Mouse (Mus musculus) embryonic facial prominence, embryonic 15.5 days (tissue): ENCODE measurements at regions not wholly inside any gene's neighbourhood (a gene's known extent, or its start where the extent isn't known, plus 50 kb on each side); places are given as distances from the start of the nearest gene placed in this dataset.

ENCODE experiments used
- ATAC-seq: fragments of 200-750 bp; cut with Nextera tagmentation; 2 replicates; pipeline ENCODE4 v1.8.0; 2017; ENCODE audit warnings: low read depth, moderate TSS enrichment; ENCODE audit not compliant: insufficient number of reproducible peaks, low FRiP score, low TSS enrichment
- H3K27ac ChIP-seq: fragments of 300-500 bp; sonication (generic); replicated peaks from 2 replicates; pipeline ENCODE4 v1.5.1; 2015; ENCODE audit warnings: mild to moderate bottlenecking, inconsistent platforms
- H3K27me3 ChIP-seq: fragments of 300-500 bp; sonication (generic); 2 replicates; pipeline ENCODE4 v1.6.1; 2015; ENCODE audit warnings: inconsistent platforms
- H3K36me3 ChIP-seq: fragments of 300-500 bp; sonication (generic); 2 replicates; pipeline ENCODE4 v1.6.1; 2015; ENCODE audit warnings: mild to moderate bottlenecking, inconsistent platforms
- H3K4me1 ChIP-seq: fragments of 300-500 bp; sonication (generic); 2 replicates; pipeline ENCODE4 v1.6.1; 2015; ENCODE audit warnings: inconsistent platforms
- H3K4me2 ChIP-seq: fragments of 300-500 bp; sonication (generic); replicated peaks from 2 replicates; pipeline ENCODE4 v1.6.1; 2015; ENCODE audit warnings: mild to moderate bottlenecking, inconsistent platforms
- H3K4me3 ChIP-seq: fragments of 300-500 bp; sonication (generic); replicated peaks from 2 replicates; pipeline ENCODE4 v1.5.1; 2015; ENCODE audit warnings: mild to moderate bottlenecking, inconsistent platforms
- H3K9ac ChIP-seq: fragments of 300-500 bp; sonication (generic); 2 replicates; pipeline ENCODE4 v1.6.1; 2015; ENCODE audit warnings: inconsistent platforms
- H3K9me3 ChIP-seq: fragments of 300-500 bp; sonication (generic); replicated peaks from 2 replicates; pipeline ENCODE4 v1.6.1; 2016; ENCODE audit warnings: inconsistent platforms
- WGBS: fragments of 180-500 bp; shearing (Covaris S2); methylation state at CpG from one replicate; pipeline ENCODE4 v1.1.7; 2015; 5-methylcytosine and 5-hydroxymethylcytosine counted together

GRCm38 (mm10) chr2:27812946-27813345 lies 73.3 kb upstream of the Col5a1 start:
- Histone ChIP-seq H3K4me2 (no peak overlapping the region), H3K4me3 (no peak overlapping the region), H3K9ac (no peak overlapping the region), H3K4me1 (peaks cover 18% of the 10 kb centered on the region), H3K27ac (peak overlapping the region; percentile 72), H3K36me3 (no peaks in the 10 kb centered on the region), H3K9me3 (no peaks in the 10 kb centered on the region), H3K27me3 (no peaks in the 10 kb centered on the region)
- no peak for ATAC-seq
- 34% methylated on average over 3 of the region's 3 CpGs for WGBS

GRCm38 (mm10) chr2:27813370-27813769 lies 72.9 kb upstream of the Col5a1 start:
- Histone ChIP-seq H3K4me3 (no peak overlapping the region), H3K9ac (no peak overlapping the region), H3K36me3 (no peaks in the 10 kb centered on the region), H3K27ac (peak overlapping the region; percentile 72), H3K4me2 (no peak overlapping the region), H3K4me1 (peaks cover 18% of the 10 kb centered on the region), H3K9me3 (no peaks in the 10 kb centered on the region), H3K27me3 (no peaks in the 10 kb centered on the region)
- WGBS = 16% methylated on average over 6 of the region's 6 CpGs
- peak; percentile 82 for ATAC-seq

DNA sequence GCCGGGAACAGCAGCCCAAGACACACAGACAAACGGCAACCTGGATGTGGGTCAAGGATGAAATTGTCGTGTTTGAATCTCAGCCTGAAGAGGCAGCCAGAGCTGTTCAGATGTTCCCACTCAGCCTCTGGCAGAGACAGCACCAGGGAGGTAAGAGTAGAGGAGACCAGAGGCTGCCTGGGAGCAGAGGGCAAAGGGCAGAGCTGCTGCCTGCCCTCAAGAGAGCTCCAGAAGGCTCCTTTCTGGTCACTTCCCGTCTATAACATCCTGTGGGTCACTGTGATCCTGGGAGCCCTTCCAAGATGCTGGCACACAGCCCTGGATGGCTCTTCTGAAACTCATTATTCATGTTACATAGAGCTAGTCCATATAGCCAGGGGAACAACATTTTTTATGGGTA lies 67.6 kb upstream of the Col5a1 start:
- H3K4me1 ChIP-seq = peaks cover 17% of the 10 kb centered on the region
- no peaks in the 10 kb centered on the region for H3K9me3 ChIP-seq
- no peak for ATAC-seq
- H3K9ac ChIP-seq = no peak overlapping the region
- H3K27ac ChIP-seq = peak overlapping the region; percentile 77
- WGBS = 29% methylated on average over 4 of the region's 4 CpGs
- H3K36me3 ChIP-seq = no peaks in the 10 kb centered on the region
- H3K4me3 ChIP-seq = no peak overlapping the region
- H3K4me2 ChIP-seq = no peak overlapping the region
- no peaks in the 10 kb centered on the region for H3K27me3 ChIP-seq

DNA sequence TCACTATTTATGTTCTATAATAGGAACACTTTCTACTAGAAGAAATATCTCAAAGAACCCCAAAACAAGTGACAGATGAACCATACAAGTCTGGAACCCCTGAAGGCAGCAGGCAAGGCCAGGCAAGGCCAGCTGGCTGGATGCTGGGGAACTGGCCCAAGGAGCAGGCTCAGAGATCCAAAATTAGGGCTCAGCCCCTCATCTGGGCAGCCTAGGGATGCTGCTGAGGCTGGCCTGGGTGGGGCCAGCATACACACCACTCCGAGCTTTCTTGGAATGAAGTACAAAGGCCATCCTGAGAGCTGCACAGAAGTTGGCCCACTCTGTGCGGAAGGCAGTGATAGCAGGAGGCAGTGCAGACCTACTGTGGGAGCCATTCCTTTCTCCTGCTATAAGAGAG lies 59.4 kb upstream of the Col5a1 start:
- Histone ChIP-seq H3K27me3 (no peaks in the 10 kb centered on the region), H3K9me3 (no peaks in the 10 kb centered on the region), H3K9ac (no peak overlapping the region), H3K27ac (0 out of 2 replicates have a peak overlapping the region, but pooled peaks have one; percentile 44), H3K4me3 (no peak overlapping the region), H3K36me3 (no peaks in the 10 kb centered on the region), H3K4me2 (no peak overlapping the region), H3K4me1 (peaks cover 18% of the 10 kb centered on the region; the same call in 1 of the 2 replicates)
- ATAC-seq = no peak
- WGBS = 72% methylated on average over 2 of the region's 2 CpGs

GRCm38 (mm10) chr2:27827582-27827981 lies 58.6 kb upstream of the Col5a1 start:
- H3K4me3 ChIP-seq = no peak overlapping the region
- no peaks in the 10 kb centered on the region for H3K36me3 ChIP-seq
- 87% methylated on average over 5 of the region's 5 CpGs for WGBS
- ATAC-seq = no peak
- no peaks in the 10 kb centered on the region for H3K9me3 ChIP-seq
- no peak overlapping the region for H3K9ac ChIP-seq
- no peak overlapping the region for H3K27ac ChIP-seq
- H3K27me3 ChIP-seq = no peaks in the 10 kb centered on the region
- H3K4me2 ChIP-seq = no peak overlapping the region
- peaks cover 18% of the 10 kb centered on the region; the same call in 1 of the 2 replicates for H3K4me1 ChIP-seq

- no peaks in the 10 kb centered on the region for H3K27me3 ChIP-seq
- WGBS = 68% methylated on average over 6 of the region's 6 CpGs
- no peak for ATAC-seq
- H3K27ac ChIP-seq = no peak overlapping the region
- no peak overlapping the region for H3K9ac ChIP-seq
- no peaks in the 10 kb centered on the region for H3K36me3 ChIP-seq
- H3K4me2 ChIP-seq = no peak overlapping the region
- no peaks in the 10 kb centered on the region for H3K9me3 ChIP-seq
- H3K4me3 ChIP-seq = no peak overlapping the region
- peaks cover 18% of the 10 kb centered on the region; the same call in 1 of the 2 replicates for H3K4me1 ChIP-seq
Observed at GRCm38 (mm10) chr2:27828237-27828636, 58.0 kb upstream of the Col5a1 start.

DNA sequence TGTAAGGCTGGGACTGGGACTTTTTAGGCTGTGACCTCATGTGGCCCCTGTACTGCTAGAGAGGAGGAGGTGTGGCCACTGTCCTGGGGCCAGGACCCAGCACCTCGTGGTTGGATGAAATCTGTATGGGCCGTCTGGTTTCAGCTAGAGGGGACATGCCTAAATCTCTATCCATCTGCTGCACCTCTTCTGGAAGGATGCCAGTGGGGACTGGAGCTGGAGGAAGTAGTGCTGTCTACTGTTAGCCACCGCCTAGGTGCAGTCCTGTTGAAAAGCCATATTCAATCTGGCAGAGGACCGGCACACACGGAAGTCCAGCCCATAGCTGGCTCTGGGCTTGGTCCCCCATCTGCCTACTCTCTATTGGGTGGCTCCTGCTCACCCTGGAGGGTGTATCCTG lies 56.7 kb upstream of the Col5a1 start:
- Histone ChIP-seq H3K27me3 (no peaks in the 10 kb centered on the region), H3K4me2 (no peak overlapping the region), H3K27ac (no peak overlapping the region), H3K4me1 (peaks cover 26% of the 10 kb centered on the region), H3K9me3 (no peaks in the 10 kb centered on the region), H3K9ac (no peak overlapping the region), H3K36me3 (no peaks in the 10 kb centered on the region), H3K4me3 (no peak overlapping the region)
- 55% methylated on average over 5 of the region's 5 CpGs for WGBS
- 0 out of 2 replicates have a peak, but pooled peaks have one; percentile 11 for ATAC-seq

GRCm38 (mm10) chr2:27834971-27835370 lies 51.3 kb upstream of the Col5a1 start:
- 69% methylated on average over 4 of the region's 4 CpGs for WGBS
- H3K27ac ChIP-seq = peak overlapping the region; percentile 90
- H3K27me3 ChIP-seq = no peaks in the 10 kb centered on the region
- no peaks in the 10 kb centered on the region for H3K36me3 ChIP-seq
- ATAC-seq = no peak
- no peaks in the 10 kb centered on the region for H3K9me3 ChIP-seq
- H3K4me2 ChIP-seq = no peak overlapping the region
- H3K4me1 ChIP-seq = peaks cover 36% of the 10 kb centered on the region
- H3K4me3 ChIP-seq = no peak overlapping the region
- no peak overlapping the region for H3K9ac ChIP-seq

DNA sequence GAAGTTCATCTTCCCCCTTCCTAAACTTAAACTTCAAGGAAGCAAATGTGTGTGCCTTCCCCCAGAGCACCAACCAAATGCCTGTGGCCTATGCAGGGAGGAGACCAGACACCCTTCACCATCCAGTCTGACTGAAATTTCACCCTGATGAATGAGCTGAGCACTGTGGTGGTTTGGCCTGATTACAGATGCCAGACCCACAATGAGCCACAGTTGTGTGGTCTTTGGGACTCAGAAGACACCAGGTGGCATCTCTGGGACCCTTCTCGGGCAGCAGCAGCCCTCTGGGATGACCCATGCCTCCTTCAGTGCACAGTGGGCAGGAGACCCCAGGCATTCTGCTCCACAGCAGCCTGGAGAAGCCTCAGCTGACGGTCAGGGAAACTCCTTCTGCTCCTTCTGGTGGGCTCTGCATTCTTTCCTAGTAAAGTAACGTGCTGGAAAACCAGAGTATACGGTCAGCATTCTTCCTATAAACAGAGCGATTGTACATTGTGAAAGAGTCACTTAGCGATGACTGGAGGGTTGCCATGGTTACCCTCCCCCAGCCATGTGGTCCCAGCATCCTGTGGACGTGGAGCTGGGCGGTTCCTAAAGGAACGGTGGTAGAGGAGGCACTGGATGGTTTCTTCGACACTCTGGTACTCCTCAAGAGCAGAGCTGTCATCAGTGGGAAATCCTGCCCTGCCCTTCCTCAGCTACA lies 50.3 kb upstream of the Col5a1 start:
- Histone ChIP-seq H3K4me2 (no peak overlapping the region), H3K27me3 (no peaks in the 10 kb centered on the region)

More for the DNA sequence above, 50.3 kb upstream of the Col5a1 start:
- WGBS = 26% methylated on average over 10 of the region's 10 CpGs
- Histone ChIP-seq H3K9me3 (no peaks in the 10 kb centered on the region), H3K4me3 (no peak overlapping the region), H3K4me1 (peaks cover 42% of the 10 kb centered on the region), H3K36me3 (no peaks in the 10 kb centered on the region), H3K27ac (peak overlapping the region; percentile 90), H3K9ac (no peak overlapping the region)
- peak; percentile 87 for ATAC-seq
